Mouse (Mus musculus) stomach, postnatal 0 days (tissue): ENCODE measurements around the gene Maml1. TPM values are rescaled to one million over a fixed set of nuclear protein-coding genes. Genes with fewer than 3 reads are reported as not detected.

Experiments used
- ATAC-seq: fragments of 200-750 bp; cut with Nextera tagmentation; 2 replicates; pipeline ENCODE4 v1.8.0; 2017; ENCODE audit not compliant: low FRiP score, low TSS enrichment
- DNase-seq: peaks from one replicate; pipeline ENCODE4 v3.0.0-alpha.2; 2016; ENCODE audit warnings: low spot score
- H3K27ac ChIP-seq: fragments of 300-500 bp; sonication (generic); replicated peaks from 2 replicates; pipeline ENCODE4 v1.5.1; 2014; ENCODE audit warnings: mild to moderate bottlenecking, control low read depth
- H3K27me3 ChIP-seq: fragments of 300-500 bp; sonication (generic); 2 replicates; pipeline ENCODE4 v1.6.1; 2014; ENCODE audit warnings: low read length; ENCODE audit not compliant: control insufficient read depth, insufficient read depth
- H3K36me3 ChIP-seq: fragments of 300-500 bp; sonication (generic); 2 replicates; pipeline ENCODE4 v1.6.1; 2014; ENCODE audit warnings: low read length, mixed read lengths; ENCODE audit not compliant: control insufficient read depth, insufficient read depth
- H3K4me1 ChIP-seq: fragments of 300-500 bp; sonication (generic); replicated peaks from 2 replicates; pipeline ENCODE4 v1.6.1; 2014; ENCODE audit warnings: antibody characterized with exemption; ENCODE audit not compliant: control insufficient read depth, insufficient read depth
- H3K4me2 ChIP-seq: fragments of 300-500 bp; sonication (generic); replicated peaks from 2 replicates; pipeline ENCODE4 v1.6.1; 2014; ENCODE audit warnings: low read depth, mild to moderate bottlenecking, control low read depth, moderate library complexity
- H3K4me3 ChIP-seq: fragments of 300-500 bp; sonication (generic); 2 replicates; pipeline ENCODE4 v1.5.1; 2014; ENCODE audit warnings: low read depth, low read length, control low read depth
- H3K9ac ChIP-seq: fragments of 300-500 bp; sonication (generic); 2 replicates; pipeline ENCODE4 v1.6.1; 2014; ENCODE audit warnings: mild to moderate bottlenecking, low read length, control low read depth, mixed read lengths
- H3K9me3 ChIP-seq: fragments of 300-500 bp; sonication (generic); 2 replicates; pipeline ENCODE4 v1.6.1; 2016; ENCODE audit warnings: low read length; ENCODE audit not compliant: control insufficient read depth
- CTCF ChIP-seq: IDR thresholded peaks from 2 replicates; pipeline ENCODE4 v1.5.1; 2016; ENCODE audit warnings: antibody characterized with exemption, low read depth, mild to moderate bottlenecking, moderate library complexity
- EP300 ChIP-seq: optimal IDR thresholded peaks from 2 replicates; pipeline ENCODE3; 2016; ENCODE audit warnings: antibody characterized with exemption
- WGBS: fragments of 180-500 bp; shearing (Covaris S2); extraction: QIAGEN DNeasy Blood & Tissue Kit; methylation state at CpG from one replicate; pipeline ENCODE4 v1.1.7; 2014; 5-methylcytosine and 5-hydroxymethylcytosine counted together
- polyA plus RNA-seq: library from polyadenylated mRNA; unstranded; fragments of >200 nt; fragmentation: Nextera tagmentation; extraction: Ambion mirVana; gene quantifications from 2 replicates; pipeline ENCODE4 v1.2.1, GENCODE M21; 2015

The Maml1 gene
- polyA plus RNA-seq, 1 experiment from 2014 or later: 2.4 TPM

- Histone ChIP-seq H3K9me3 (no peaks in the 10 kb centered on the region), H3K4me3 (peak overlapping the region; percentile 85), H3K36me3 (no peaks in the 10 kb centered on the region), H3K27ac (peak overlapping the region; percentile 90), H3K27me3 (no peaks in the 10 kb centered on the region), H3K4me1 (no peaks in the 10 kb centered on the region), H3K9ac (peak overlapping the region; percentile 74), H3K4me2 (peak overlapping the region; percentile 73)
- TF ChIP-seq EP300 (no peak), CTCF (no peak)
- 1% methylated on average over 7 of the region's 7 CpGs for WGBS
- no peak for ATAC-seq
- no peak for DNase-seq
These were observed 34.3 kb upstream of the Maml1 start for GRCm38 (mm10) chr11:50326302-50326966.

DNA sequence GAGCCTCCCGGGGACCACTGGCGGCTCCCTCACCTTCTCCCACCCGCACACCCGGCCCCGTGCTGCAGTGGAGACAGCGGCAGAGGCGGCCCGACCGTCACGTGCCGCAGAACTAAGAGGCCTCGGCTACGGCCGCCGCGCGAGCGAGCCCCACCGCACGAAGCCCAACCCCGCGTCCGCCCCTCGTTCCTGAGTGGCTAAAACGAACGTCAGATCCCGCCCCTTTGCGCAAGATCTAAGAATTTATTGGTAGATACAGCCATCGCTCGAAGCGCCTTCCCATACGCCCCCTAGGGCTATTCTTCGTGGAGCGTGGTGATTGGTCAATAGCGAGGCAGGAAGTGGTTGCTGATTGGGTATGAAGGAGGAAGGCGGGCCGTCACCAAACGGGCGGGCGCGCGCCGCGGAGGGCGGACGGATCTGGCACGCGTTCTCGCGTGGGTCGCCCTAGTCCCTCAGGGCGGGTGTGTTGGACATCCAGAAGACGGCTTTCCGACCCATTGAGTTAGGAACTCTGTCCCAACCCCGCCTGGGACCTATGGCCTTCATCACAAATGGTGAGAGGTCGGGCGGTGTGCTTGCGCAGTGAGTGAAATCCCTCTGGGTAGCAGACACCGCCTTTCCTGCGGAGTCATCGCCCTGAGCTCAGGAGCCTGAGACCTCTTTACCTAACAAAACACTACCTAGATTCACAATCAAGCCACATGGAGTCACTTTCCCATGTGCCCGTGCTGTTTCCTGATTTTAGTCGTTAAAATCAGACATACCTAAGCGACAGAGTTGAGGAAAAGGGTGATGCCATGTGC is 33.6 kb upstream of the Maml1 start, which contains the start of gene Canx:
Gene Canx, minus strand, starts transcription at position 178 of the 806 bp plus-strand sequence.
- H3K27ac ChIP-seq: peak within 1 kb of the TSS; percentile 94
- H3K9ac ChIP-seq: peak within 1 kb of the TSS; percentile 99
- under 1% methylated on average over 64 of the region's 64 CpGs for WGBS
- peak within 1 kb of the TSS; percentile 86 for H3K4me2 ChIP-seq
- TF ChIP-seq CTCF (peak; percentile 43), EP300 (peak; percentile 90)
- no peaks in the 10 kb centered on the region for H3K27me3 ChIP-seq
- H3K9me3 ChIP-seq: no peaks in the 10 kb centered on the region
- no peaks in the 10 kb centered on the region for H3K36me3 ChIP-seq
- H3K4me1 ChIP-seq: no peaks in the 10 kb centered on the region
- H3K4me3 ChIP-seq: peak within 1 kb of the TSS; percentile 85
- DNase-seq: peak; percentile 98
- peak; percentile 99 for ATAC-seq

DNA sequence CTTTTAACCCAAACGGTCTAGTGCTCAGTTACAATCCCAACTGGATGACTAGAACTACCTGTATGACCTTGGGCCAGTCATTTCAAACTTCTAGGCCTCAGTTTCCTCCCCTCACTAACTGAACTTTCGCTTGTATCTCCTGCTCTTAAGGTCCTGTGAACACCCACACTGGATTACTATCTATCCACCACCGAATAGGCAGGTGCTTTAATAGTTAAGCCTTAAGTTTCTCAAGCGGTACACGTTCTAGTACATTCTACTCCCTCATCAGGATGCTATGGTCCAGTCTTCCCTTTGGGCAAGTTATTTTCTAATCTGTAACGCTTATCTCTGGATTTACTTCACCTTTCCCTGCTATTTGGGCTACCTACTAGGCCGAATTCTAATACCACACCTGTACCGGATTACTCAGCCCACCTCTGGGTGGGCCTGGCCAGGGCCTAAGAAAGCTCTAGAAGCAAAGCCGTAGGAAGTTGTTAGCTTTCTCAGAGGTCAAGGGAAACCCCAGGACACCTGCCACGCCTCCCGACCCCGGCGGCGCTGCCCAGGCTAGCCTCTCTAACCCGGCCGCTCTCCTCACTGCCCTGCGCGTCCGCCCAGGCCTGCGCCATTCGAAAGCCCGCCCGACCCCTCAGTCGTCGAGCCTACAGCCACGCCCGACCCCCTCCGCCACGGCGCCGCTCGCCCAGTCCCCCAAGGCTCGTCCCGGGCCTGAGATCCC is 32.8 kb upstream of the Maml1 start:
- H3K9ac ChIP-seq: peak overlapping the region; percentile 99
- TF ChIP-seq CTCF: no peak
- TF ChIP-seq EP300: peak; percentile 4
- H3K9me3 ChIP-seq: no peaks in the 10 kb centered on the region
- peak overlapping the region; percentile 85 for H3K4me3 ChIP-seq
- peak overlapping the region; percentile 86 for H3K4me2 ChIP-seq
- no peaks in the 10 kb centered on the region for H3K36me3 ChIP-seq
- peak overlapping the region; percentile 94 for H3K27ac ChIP-seq
- ATAC-seq (peak; percentile 63), DNase-seq (no peak)
- H3K27me3 ChIP-seq: no peaks in the 10 kb centered on the region
- under 1% methylated on average over 33 of the region's 34 CpGs for WGBS
- H3K4me1 ChIP-seq: no peaks in the 10 kb centered on the region

DNA sequence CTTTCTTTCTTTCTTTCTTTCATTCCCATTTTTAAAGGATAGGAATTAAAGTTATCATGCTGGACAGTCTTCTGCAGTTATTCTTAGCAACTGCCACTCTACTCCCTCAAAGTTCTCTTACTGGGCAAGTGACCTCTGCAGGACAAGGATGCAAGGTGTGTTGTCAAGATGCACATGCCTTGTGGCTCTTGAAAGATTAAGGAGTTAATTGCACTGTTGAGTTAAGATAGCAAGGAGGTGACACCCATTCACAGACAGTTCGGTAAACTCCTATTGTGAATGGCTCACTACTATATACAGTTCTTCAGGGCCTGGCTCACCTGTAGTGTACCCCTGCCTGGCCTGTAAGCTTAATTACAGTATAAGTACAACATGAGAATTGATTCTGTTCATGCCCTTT is 31.7 kb upstream of the Maml1 start:
- peak overlapping the region; percentile 86 for H3K4me2 ChIP-seq
- no peaks in the 10 kb centered on the region for H3K4me1 ChIP-seq
- no peak overlapping the region for H3K27ac ChIP-seq
- no peak for TF ChIP-seq CTCF
- ATAC-seq (no peak), DNase-seq (no peak)
- peak overlapping the region; percentile 85; the same call in 1 of the 2 replicates for H3K4me3 ChIP-seq
- no peaks in the 10 kb centered on the region for H3K27me3 ChIP-seq
- H3K9ac ChIP-seq: peak overlapping the region; percentile 51; the same call in 1 of the 2 replicates
- no peaks in the 10 kb centered on the region for H3K36me3 ChIP-seq
- H3K9me3 ChIP-seq: no peaks in the 10 kb centered on the region
- 17% methylated on average over 1 of the region's 1 CpGs for WGBS

DNA sequence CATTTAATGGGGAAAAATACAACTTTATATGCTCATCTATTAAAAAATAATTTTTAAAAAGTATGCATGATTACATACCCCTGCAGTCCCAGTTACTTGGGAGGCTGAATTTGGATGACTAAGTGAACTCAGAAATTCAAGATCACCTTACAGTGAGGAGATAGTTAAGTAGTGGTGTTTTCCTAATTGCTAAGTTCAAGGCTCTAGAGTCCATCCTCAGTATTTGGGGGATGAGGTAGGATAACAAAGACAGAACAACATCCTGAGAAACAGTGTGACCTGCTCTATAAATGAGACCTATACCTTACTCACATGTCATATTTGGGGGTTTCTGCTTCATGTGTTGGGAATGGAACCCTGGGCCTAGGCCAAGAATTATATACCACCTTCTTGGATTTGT is 30.2 kb upstream of the Maml1 start:
- H3K4me2 ChIP-seq: no peak overlapping the region
- H3K27me3 ChIP-seq: no peaks in the 10 kb centered on the region
- H3K9me3 ChIP-seq: no peaks in the 10 kb centered on the region
- H3K4me3 ChIP-seq: no peak overlapping the region
- TF ChIP-seq CTCF (no peak), EP300 (no peak)
- no peaks in the 10 kb centered on the region for H3K36me3 ChIP-seq
- no peaks in the 10 kb centered on the region for H3K4me1 ChIP-seq
- no peak overlapping the region for H3K9ac ChIP-seq
- no peak for ATAC-seq
- no peak for DNase-seq
- H3K27ac ChIP-seq: no peak overlapping the region
